ENCODE assay signal across 19 mouse cellular contexts in the genomic region with DNA sequence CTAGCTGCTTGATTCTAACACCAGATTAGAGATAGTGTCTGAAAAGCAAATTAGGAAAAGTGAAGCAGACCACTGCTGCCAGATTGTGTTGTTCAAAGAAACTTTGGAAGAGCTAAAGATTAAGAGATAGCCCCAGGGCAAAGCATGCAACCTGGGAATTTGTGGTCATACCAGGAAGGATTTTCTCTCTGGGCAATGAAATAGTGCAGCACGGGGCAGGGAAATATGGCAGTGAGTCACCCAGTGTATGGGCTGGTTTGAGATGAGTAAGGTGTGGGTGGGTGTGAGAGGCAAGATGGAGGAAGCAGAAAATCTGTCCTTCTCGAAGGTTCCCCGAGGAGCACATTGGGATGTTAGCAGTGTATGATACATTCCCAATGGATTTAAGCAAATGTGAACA.
DNase-seq lines count a peak whose midpoint lies in the region; ATAC-seq and TF ChIP-seq lines count a peak whose summit lies in the region.
"Had no signal": no experiment of that assay in that cellular context is flagged by ENCODE, and none has a peak within 500 bp of the region (broad histone marks: within the 10 kb centered on the region; RNA-seq: fewer than 3 reads in every experiment).

No protein-coding gene starts in this region.

- no peaks in the 10 kb centered on the region for H3K9me3 ChIP-seq in stomach, postnatal 0 days (ENCODE audit: control insufficient read depth, low read length)
- no peaks in the 10 kb centered on the region for H3K9me3 ChIP-seq in liver, postnatal 0 days (ENCODE audit: low read length)
- H3K9me3 ChIP-seq: embryonic facial prominence, embryonic 13.5 days; forebrain, embryonic 10.5 days; heart, embryonic 12.5 days; hindbrain, embryonic 10.5 days had no signal

- in situ Hi-C loops in Patski (cut with MboI; ENCODE audit: low pct_unique_long_range_greater_than_20kb), result no loop called here

- TF ChIP-seq CTCF in Patski (IDR thresholded peaks at IDR 0.05), result no peak
- TF ChIP-seq CTCF in stomach, postnatal 0 days (IDR thresholded peaks at IDR 0.05; ENCODE audit: low read depth), result no peak
- TF ChIP-seq CTCF in liver, postnatal 0 days (IDR thresholded peaks at IDR 0.05; ENCODE audit: low read depth), result no peak

- TF ChIP-seq EP300 in stomach, postnatal 0 days (optimal IDR thresholded peaks at IDR 0.05), result no peak
- no peak for TF ChIP-seq EP300 in liver, postnatal 0 days (IDR thresholded peaks at IDR 0.05; ENCODE audit: low read depth)

- no peak overlapping the region for H3K4me3 ChIP-seq in stomach, postnatal 0 days (ENCODE audit: low read depth, low read length)
- H3K4me3 ChIP-seq in liver, postnatal 0 days (ENCODE audit: low read depth, low read length), result no peak overlapping the region
- H3K4me3 ChIP-seq: embryonic facial prominence, embryonic 13.5 days; forebrain, embryonic 10.5 days; heart, embryonic 12.5 days; hindbrain, embryonic 10.5 days had no signal

- no peak overlapping the region for H3K9ac ChIP-seq in stomach, postnatal 0 days (ENCODE audit: low read length)
- H3K9ac ChIP-seq in liver, postnatal 0 days (replicated peaks), result no peak overlapping the region
- H3K9ac ChIP-seq: embryonic facial prominence, embryonic 13.5 days; heart, embryonic 12.5 days; hindbrain, embryonic 14.5 days had no signal

- WGBS in stomach, postnatal 0 days, result 73% methylated on average over 3 of the region's 3 CpGs
- 80% methylated on average over 3 of the region's 3 CpGs for WGBS in liver, postnatal 0 days (ENCODE audit: insufficient replicate concordance)

- peak; percentile 67 for ATAC-seq in frontal cortex, adult (ENCODE audit: low TSS enrichment)
- peak; percentile 67 for ATAC-seq in Patski
- ATAC-seq in stomach, postnatal 0 days (ENCODE audit: low FRiP score, low TSS enrichment), result peak; percentile 79
- ATAC-seq in liver, postnatal 0 days, result no peak
- ATAC-seq: forebrain, embryonic 14.5 days had no signal

- H3K27ac ChIP-seq in stomach, postnatal 0 days (replicated peaks), result no peak overlapping the region
- H3K27ac ChIP-seq in liver, postnatal 0 days (ENCODE audit: low read depth), result no peak overlapping the region
- H3K27ac ChIP-seq: embryonic facial prominence, embryonic 13.5 days; forebrain, embryonic 10.5 days; hindbrain, embryonic 10.5 days; hindbrain, embryonic 14.5 days had no signal

- POLR2A ChIA-PET in Patski (lab: Charles Lee), result interaction anchor here (0.6 kb wide), 1 partner anchor 20 kb away, joined by 3 read pairs; no protein-coding TSS in a partner anchor

- DNase-seq in frontal cortex, postnatal 25 days (ENCODE audit: low spot score in 2 of 2), result no peak
- peak; percentile 29 for DNase-seq in right cerebral cortex, adult 18-20 months
- DNase-seq in right cerebral cortex, postnatal 14 days, result no peak
- DNase-seq in Patski (ENCODE audit: low read depth, low spot score), result no peak
- no peak for DNase-seq in stomach, postnatal 0 days (ENCODE audit: low spot score)
- DNase-seq in ovary, postnatal 36 days (ENCODE audit: low spot score), result no peak
- no peak for DNase-seq in liver, postnatal 0 days
- DNase-seq: adrenal gland, postnatal 10 days; cerebellum, adult 11-12 months; cerebellum, adult 9-10 months; cerebellum, postnatal 25 days; gastrocnemius, postnatal 10 days had no signal

- H3K36me3 ChIP-seq in stomach, postnatal 0 days (ENCODE audit: control insufficient read depth, insufficient read depth, low read length), result no peaks in the 10 kb centered on the region
- no peaks in the 10 kb centered on the region for H3K36me3 ChIP-seq in liver, postnatal 0 days (replicated peaks; ENCODE audit: insufficient read depth, low read length)
- H3K36me3 ChIP-seq: embryonic facial prominence, embryonic 13.5 days; forebrain, embryonic 10.5 days; heart, embryonic 12.5 days; hindbrain, embryonic 10.5 days had no signal

- H3K4me1 ChIP-seq in stomach, postnatal 0 days (replicated peaks; ENCODE audit: control insufficient read depth, insufficient read depth), result no peaks in the 10 kb centered on the region; the same call in 1 of the 2 replicates
- no peaks in the 10 kb centered on the region for H3K4me1 ChIP-seq in liver, postnatal 0 days (ENCODE audit: insufficient read depth)

- CTCF ChIA-PET in Patski (lab: Charles Lee), result interaction anchor here (0.9 kb wide), 1 partner anchor 39 kb away, joined by 3 read pairs; no protein-coding TSS in a partner anchor

- H3K4me2 ChIP-seq in stomach, postnatal 0 days (replicated peaks; ENCODE audit: low read depth), result no peak overlapping the region
- H3K4me2 ChIP-seq in liver, postnatal 0 days (ENCODE audit: low read depth, low read length), result no peak overlapping the region
- H3K4me2 ChIP-seq: embryonic facial prominence, embryonic 13.5 days; heart, embryonic 12.5 days; hindbrain, embryonic 14.5 days had no signal

- H3K27me3 ChIP-seq in Patski, result no peaks in the 10 kb centered on the region
- H3K27me3 ChIP-seq in stomach, postnatal 0 days (ENCODE audit: control insufficient read depth, insufficient read depth, low read length), result no peaks in the 10 kb centered on the region
- no peaks in the 10 kb centered on the region for H3K27me3 ChIP-seq in liver, postnatal 0 days (ENCODE audit: insufficient read depth, low read length)
- H3K27me3 ChIP-seq: embryonic facial prominence, embryonic 13.5 days; heart, embryonic 12.5 days had no signal
